Mouse (Mus musculus): ENCODE measurements around the gene Ltc4s. TPM values are rescaled to one million over a fixed set of nuclear protein-coding genes. Genes with fewer than 3 reads are reported as not detected.

The Ltc4s gene
- total RNA-seq, 2 experiments from 2014 or later: 15.2 to 46.9 TPM

GRCm38 (mm10) chr11:50201590-50201989, 36.8 kb downstream of the Ltc4s start:
- DNase-seq (ENCODE audit: low spot score in 2 of 2): no peak

DNA sequence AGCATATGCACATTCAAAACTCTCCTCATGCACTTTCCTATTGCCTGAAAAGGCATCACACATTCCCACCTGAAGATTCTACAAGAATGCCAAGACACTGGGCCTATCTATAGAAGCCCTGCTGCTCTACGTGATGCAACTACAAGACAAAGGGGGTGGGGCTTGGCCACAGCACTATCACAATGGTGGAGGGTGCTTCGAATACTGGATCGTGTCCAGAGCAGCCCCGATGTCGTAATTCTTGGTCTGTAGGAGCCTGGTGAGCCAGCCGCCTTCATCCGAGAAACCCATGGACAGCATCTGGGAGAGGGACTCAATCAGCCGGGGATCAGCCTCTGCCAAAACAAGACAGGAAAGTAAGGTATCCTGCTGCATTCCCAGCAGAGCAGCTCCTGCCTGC, 37.8 kb downstream of the Ltc4s start:
- DNase-seq (ENCODE audit: low spot score in 2 of 2): no peak

DNA sequence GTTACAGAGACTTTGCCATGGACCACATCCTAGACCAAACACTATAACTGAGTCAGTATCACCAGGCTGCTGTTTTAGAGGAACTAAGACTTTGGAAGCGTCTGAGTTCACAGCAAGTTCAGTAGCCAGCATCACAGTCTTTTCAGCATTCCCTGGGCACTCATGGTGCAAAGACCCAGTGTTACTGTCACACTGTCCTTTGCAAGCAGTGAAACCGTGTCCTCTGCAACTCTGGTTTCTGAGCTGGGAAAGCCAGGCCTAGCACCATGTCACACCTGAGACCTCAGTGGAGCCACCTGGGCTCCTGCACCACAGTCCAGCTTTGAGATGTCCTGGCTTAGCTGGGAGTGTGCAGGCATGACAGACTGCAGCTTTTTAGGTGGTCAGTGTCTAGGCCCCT, 39.5 kb downstream of the Ltc4s start:
- no peak for DNase-seq (ENCODE audit: low spot score in 2 of 2)

GRCm38 (mm10) chr11:50198219-50198846, 40.1 kb downstream of the Ltc4s start:
- DNase-seq (ENCODE audit: low spot score in 2 of 2): no peak

- DNase-seq (ENCODE audit: low spot score in 2 of 2): no peak
Measured at GRCm38 (mm10) chr11:50197500-50197899, 40.9 kb downstream of the Ltc4s start.

DNA sequence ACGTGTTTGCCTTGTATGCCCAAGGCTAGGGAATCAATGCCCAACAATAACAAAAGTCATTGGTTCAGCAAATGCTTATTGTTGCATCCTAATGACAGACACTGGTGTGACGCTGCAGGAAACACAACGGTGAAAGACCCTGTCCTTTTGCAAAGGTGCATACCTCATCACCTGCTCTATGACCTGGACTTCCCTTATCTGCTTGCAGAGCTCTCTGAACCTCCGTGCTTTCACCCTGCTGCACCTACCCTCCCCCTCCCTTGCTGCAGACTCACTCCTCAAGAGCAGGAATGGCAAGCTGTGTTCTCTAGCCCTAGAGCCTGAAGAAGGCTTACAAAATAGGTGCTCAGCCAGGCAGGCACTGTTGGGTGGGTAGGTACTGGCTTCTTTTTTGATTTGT, 43.6 kb downstream of the Ltc4s start:
- DNase-seq (ENCODE audit: low spot score in 2 of 2): no peak

- DNase-seq (ENCODE audit: low spot score in 2 of 2): no peak
Measured at GRCm38 (mm10) chr11:50194070-50194469, 44.3 kb downstream of the Ltc4s start.

DNA sequence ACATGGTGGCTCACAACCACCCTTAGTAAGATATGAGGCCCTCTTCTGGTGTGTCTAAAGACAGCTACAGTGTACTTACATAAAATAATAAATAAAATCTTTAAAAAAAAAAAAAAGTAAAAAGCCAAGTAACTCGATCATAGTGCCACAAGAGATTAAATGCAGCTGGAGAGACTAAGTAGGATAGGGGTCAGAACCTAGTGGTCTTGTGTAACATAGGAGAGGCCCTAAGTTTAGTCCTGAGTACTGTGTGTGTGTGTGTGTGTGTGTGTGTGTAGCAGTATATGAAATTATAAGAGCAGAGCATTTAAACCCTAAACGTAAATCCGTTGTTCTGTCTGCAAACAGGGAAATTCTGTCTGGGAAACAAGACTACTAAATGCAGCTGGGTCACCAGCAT, 46.1 kb downstream of the Ltc4s start:
- DNase-seq (ENCODE audit: low spot score in 2 of 2): no peak

- no peak for DNase-seq (ENCODE audit: low spot score in 2 of 2)
Measured at GRCm38 (mm10) chr11:50190362-50190761, 48.1 kb downstream of the Ltc4s start.

GRCm38 (mm10) chr11:50188682-50189081, 49.7 kb downstream of the Ltc4s start:
- no peak for DNase-seq (ENCODE audit: low spot score in 2 of 2)

Small RNAs within 50 kb of the gene (microRNA-seq; reads per million reads assigned to microRNA genes)
- gene Mir6919 (ENCODE audit: borderline number of aligned reads in 2 of 2): 1.9 to 2.4 reads per million in 2 experiments

Other genes with a start within 250 kb of the Ltc4s start
- gene Rnf130, start 213.3 kb downstream of the Ltc4s start, total RNA-seq (2021): 100 to 1,000 TPM in 1 of 2 experiments, 10 to 100 TPM in 1; 99.5 to 105 TPM
- gene Tbc1d9b, start 107.2 kb downstream of the Ltc4s start, total RNA-seq (2021): 100 to 1,000 TPM; 121 to 127 TPM
- gene Mrnip, start 64.2 kb downstream of the Ltc4s start, total RNA-seq (2021): 1 to 10 TPM; 4.4 to 5.3 TPM
- gene Sqstm1, start 27.8 kb downstream of the Ltc4s start, total RNA-seq (2021): 100 to 1,000 TPM; 715 to 956 TPM
- 100 to 1,000 TPM in 1 of 2 experiments, 10 to 100 TPM in 1; 89.3 to 110 TPM for gene Mgat4b, start 27.7 kb downstream of the Ltc4s start, total RNA-seq (2021)
- 10 to 100 TPM; 18.0 to 23.1 TPM for gene Maml1, start 53.7 kb upstream of the Ltc4s start, total RNA-seq (2021)
- gene Canx, start 87.1 kb upstream of the Ltc4s start, total RNA-seq (2021): 100 to 1,000 TPM; 431 to 540 TPM
- not detected for gene Cby3, start 115.8 kb upstream of the Ltc4s start, total RNA-seq (2021)
- 100 to 1,000 TPM; 281 to 308 TPM for gene Hnrnph1, start 138.4 kb upstream of the Ltc4s start, total RNA-seq (2021)
- gene Rufy1, start 192.5 kb upstream of the Ltc4s start, total RNA-seq (2021): 10 to 100 TPM; 34.5 to 39.4 TPM

Data from adrenal gland, adult 18-20 months (tissue).